Mouse (Mus musculus) liver, postnatal 0 days (tissue): ENCODE results near the gene Rasgef1b. TPM values are rescaled to one million over a fixed set of nuclear protein-coding genes. Genes with fewer than 3 reads are reported as not detected.

Source experiments
- ATAC-seq: fragments of 200-750 bp; cut with Nextera tagmentation; 2 replicates; pipeline ENCODE4 v1.8.0; 2017; ENCODE audit warnings: mild to moderate bottlenecking, moderate library complexity
- DNase-seq: peaks from one replicate; pipeline ENCODE4 v3.0.0-alpha.2; 2016
- H3K27ac ChIP-seq: fragments of 300-500 bp; sonication (generic); 2 replicates; pipeline ENCODE4 v1.5.1; 2014; ENCODE audit warnings: antibody characterized with exemption, moderate library complexity, mild to moderate bottlenecking, low read depth
- H3K27me3 ChIP-seq: fragments of 300-500 bp; sonication (generic); 2 replicates; pipeline ENCODE4 v1.6.1; 2014; ENCODE audit warnings: low read length, control low read depth, mixed read lengths; ENCODE audit not compliant: insufficient read depth
- H3K36me3 ChIP-seq: fragments of 300-500 bp; sonication (generic); replicated peaks from 2 replicates; pipeline ENCODE4 v1.6.1; 2014; ENCODE audit warnings: mild to moderate bottlenecking, control low read depth, low read length, moderate library complexity, mixed read lengths; ENCODE audit not compliant: insufficient read depth
- H3K4me1 ChIP-seq: fragments of 300-500 bp; sonication (generic); 2 replicates; pipeline ENCODE4 v1.6.1; 2014; ENCODE audit warnings: antibody characterized with exemption, mild to moderate bottlenecking, control low read depth; ENCODE audit not compliant: insufficient read depth
- H3K4me2 ChIP-seq: fragments of 300-500 bp; sonication (generic); 2 replicates; pipeline ENCODE4 v1.6.1; 2014; ENCODE audit warnings: low read depth, mild to moderate bottlenecking, low read length, moderate library complexity, mixed read lengths
- H3K4me3 ChIP-seq: fragments of 300-500 bp; sonication (generic); 2 replicates; pipeline ENCODE4 v1.5.1; 2014; ENCODE audit warnings: low read depth, low read length
- H3K9ac ChIP-seq: fragments of 300-500 bp; sonication (generic); replicated peaks from 2 replicates; pipeline ENCODE4 v1.6.1; 2014; ENCODE audit warnings: mild to moderate bottlenecking, moderate library complexity
- H3K9me3 ChIP-seq: fragments of 300-500 bp; sonication (generic); 2 replicates; pipeline ENCODE4 v1.6.1; 2016; ENCODE audit warnings: mild to moderate bottlenecking, control low read depth, low read length, mixed read lengths
- CTCF ChIP-seq: sonication (generic); IDR thresholded peaks from 2 replicates; pipeline ENCODE4 v1.5.1; 2016; ENCODE audit warnings: antibody characterized with exemption, low read depth
- EP300 ChIP-seq: IDR thresholded peaks from 2 replicates; pipeline ENCODE4 v1.6.1; 2016; ENCODE audit warnings: antibody characterized with exemption, low read depth, mild to moderate bottlenecking
- whole genome bisulfite sequencing: fragments of 180-500 bp; shearing (Covaris S2); extraction: QIAGEN DNeasy Blood & Tissue Kit; methylation state at CpG from one replicate; pipeline ENCODE4 v1.1.7; 2014; ENCODE audit not compliant: insufficient replicate concordance; 5-methylcytosine and 5-hydroxymethylcytosine counted together
- polyA plus RNA-seq: library from polyadenylated mRNA; unstranded; fragments of >200 nt; fragmentation: Nextera tagmentation; extraction: Ambion mirVana; gene quantifications from 2 replicates; pipeline ENCODE4 v1.2.1, GENCODE M21; 2015

Gene Rasgef1b
- polyA plus RNA-seq, 1 experiment from 2014 or later, result 11.8 TPM

DNA sequence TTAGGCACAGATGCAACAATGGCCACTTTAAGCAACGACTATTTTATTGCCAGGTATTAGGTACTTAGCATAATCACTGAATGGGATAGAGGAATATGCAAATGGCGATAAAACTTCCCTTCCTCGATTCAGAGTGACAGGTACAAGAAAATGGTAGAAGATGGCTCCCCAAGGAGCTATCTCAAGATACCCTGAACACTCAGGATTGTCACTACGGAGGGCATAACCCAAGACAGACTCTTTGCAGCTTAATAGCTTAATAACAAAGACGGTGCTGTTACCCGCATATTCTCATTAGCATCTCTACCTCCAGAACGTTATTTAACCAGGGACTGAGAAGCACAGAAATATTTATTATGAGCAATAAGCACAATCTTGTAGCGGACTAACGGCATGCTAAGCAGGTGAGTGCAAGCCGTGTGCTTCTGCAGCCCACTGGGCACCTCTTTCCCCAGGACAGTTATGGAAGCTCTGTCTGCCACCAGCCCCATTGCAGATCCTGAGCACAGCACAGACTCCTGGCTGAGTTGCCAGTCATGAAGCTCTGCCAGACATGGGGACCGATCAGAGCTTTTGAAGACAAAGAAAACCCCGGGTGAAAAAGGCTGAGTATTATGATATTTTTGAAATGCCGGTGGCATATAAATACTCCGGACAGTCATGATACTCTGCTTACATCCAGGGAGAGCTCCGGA, 122.6 kb downstream of the Rasgef1b start:
- no peak for TF ChIP-seq CTCF
- TF ChIP-seq EP300, result no peak
- Histone ChIP-seq H3K9ac (no peak overlapping the region), H3K27me3 (peaks cover 8% of the 10 kb centered on the region; the same call in 1 of the 2 replicates), H3K4me1 (no peaks in the 10 kb centered on the region), H3K27ac (no peak overlapping the region), H3K36me3 (no peaks in the 10 kb centered on the region), H3K4me3 (no peak overlapping the region), H3K4me2 (no peak overlapping the region), H3K9me3 (no peaks in the 10 kb centered on the region)
- DNase-seq (no peak), ATAC-seq (no peak)
- WGBS, result 77% methylated on average over 15 of the region's 15 CpGs

- Histone ChIP-seq H3K9ac (no peak overlapping the region), H3K9me3 (no peaks in the 10 kb centered on the region), H3K36me3 (no peaks in the 10 kb centered on the region), H3K27ac (no peak overlapping the region), H3K4me2 (no peak overlapping the region), H3K27me3 (no peaks in the 10 kb centered on the region), H3K4me1 (no peaks in the 10 kb centered on the region), H3K4me3 (no peak overlapping the region)
- ATAC-seq, result no peak
- no peak for TF ChIP-seq EP300
- TF ChIP-seq CTCF, result no peak
- DNase-seq, result no peak
- WGBS, result 55% methylated on average over 10 of the region's 10 CpGs
These were observed 126.4 kb downstream of the Rasgef1b start for GRCm38 (mm10) chr5:99602244-99603023.

- Histone ChIP-seq H3K4me3 (no peak overlapping the region), H3K36me3 (no peaks in the 10 kb centered on the region), H3K4me1 (no peaks in the 10 kb centered on the region), H3K27me3 (no peaks in the 10 kb centered on the region), H3K4me2 (no peak overlapping the region), H3K9me3 (no peaks in the 10 kb centered on the region), H3K9ac (no peak overlapping the region), H3K27ac (no peak overlapping the region)
- no peak for TF ChIP-seq EP300
- TF ChIP-seq CTCF, result no peak
- DNase-seq (no peak), ATAC-seq (no peak)
- 66% methylated on average over 11 of the region's 11 CpGs for WGBS
These were observed 129.5 kb downstream of the Rasgef1b start for GRCm38 (mm10) chr5:99599376-99599775.

DNA sequence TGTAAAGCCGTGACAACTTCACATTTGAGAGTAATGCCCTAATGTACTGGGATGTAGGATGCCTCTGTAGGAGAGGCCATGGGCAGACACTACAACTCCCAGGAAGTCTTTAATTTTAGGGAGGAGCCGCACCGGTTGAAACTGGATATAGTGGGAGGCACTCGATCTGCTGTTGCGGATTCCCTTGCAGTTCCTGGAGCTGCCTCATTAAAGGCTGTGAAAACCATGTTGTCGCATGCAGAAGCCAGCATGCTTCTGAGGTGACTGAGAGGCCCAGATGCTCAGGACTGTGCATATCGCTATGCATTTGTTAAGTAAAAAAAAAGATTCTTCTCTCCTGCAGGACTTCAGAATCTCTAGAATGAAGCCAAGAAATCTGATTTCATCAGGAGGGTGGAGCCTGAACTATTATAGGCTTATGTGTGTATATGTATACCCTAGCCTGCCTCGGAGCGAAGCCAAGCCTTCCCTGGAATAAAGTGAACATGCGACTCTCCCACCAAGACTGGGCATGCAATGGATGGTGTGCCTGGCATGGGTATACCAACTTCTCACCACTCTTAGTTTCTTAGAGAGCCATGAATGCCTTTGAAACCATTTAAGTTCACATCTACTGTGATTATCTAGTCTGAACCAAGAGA, 130.3 kb downstream of the Rasgef1b start:
- H3K4me1 ChIP-seq, result no peaks in the 10 kb centered on the region
- DNase-seq (no peak), ATAC-seq (no peak)
- no peak for TF ChIP-seq CTCF
- TF ChIP-seq EP300, result no peak
- H3K4me2 ChIP-seq, result no peak overlapping the region
- H3K9ac ChIP-seq, result no peak overlapping the region
- H3K9me3 ChIP-seq, result 0 out of 2 replicates have a peak, but pooled peaks cover 2% of the 10 kb centered on the region
- H3K27me3 ChIP-seq, result no peaks in the 10 kb centered on the region
- H3K4me3 ChIP-seq, result no peak overlapping the region
- no peak overlapping the region for H3K27ac ChIP-seq
- no peaks in the 10 kb centered on the region for H3K36me3 ChIP-seq
- WGBS, result 76% methylated on average over 10 of the region's 10 CpGs

DNA sequence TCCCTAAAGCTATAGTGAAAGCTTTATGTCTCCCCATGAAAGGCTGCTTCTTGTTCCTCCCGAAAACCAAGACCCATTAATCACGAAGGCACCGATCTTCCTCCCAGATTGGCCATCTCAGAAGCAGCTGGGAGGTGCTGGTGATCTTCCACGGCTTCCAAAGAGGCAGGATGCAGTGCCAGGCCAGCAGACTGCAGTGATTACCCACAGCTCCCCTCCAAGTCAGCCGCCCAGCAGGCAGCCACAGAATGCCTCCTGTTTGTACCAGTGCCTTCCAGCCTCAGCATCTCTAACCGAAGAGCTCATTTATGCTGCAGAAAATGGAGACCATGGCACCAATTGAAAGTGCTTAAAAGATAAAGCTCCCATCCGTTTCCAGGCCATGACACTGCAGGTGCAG, 131.2 kb downstream of the Rasgef1b start:
- Histone ChIP-seq H3K4me2 (no peak overlapping the region), H3K9me3 (0 out of 2 replicates have a peak, but pooled peaks cover 2% of the 10 kb centered on the region), H3K9ac (no peak overlapping the region), H3K27ac (no peak overlapping the region), H3K27me3 (no peaks in the 10 kb centered on the region), H3K36me3 (no peaks in the 10 kb centered on the region), H3K4me3 (no peak overlapping the region), H3K4me1 (no peaks in the 10 kb centered on the region)
- DNase-seq (no peak), ATAC-seq (no peak)
- TF ChIP-seq EP300 (no peak), CTCF (no peak)
- 54% methylated on average over 7 of the region's 7 CpGs for WGBS

DNA sequence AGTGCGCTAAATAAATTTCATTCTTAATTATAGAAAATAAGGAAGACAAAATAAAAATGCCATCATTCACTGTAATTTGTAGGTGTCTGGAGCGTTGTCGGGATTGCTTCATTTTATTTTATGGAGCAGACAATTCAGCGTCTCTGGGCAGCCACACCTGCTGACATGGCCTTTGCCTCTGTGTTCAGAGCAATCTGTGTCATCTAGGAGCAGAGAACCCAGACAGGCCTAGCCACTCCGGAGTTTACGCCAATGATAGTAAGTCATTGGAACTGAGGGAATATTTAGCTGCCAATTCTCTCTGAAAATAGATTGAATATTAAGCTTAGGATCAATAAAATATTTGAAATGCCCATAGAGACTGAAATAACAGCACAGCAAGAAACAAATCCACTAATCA, 137.5 kb downstream of the Rasgef1b start:
- TF ChIP-seq CTCF (no peak), EP300 (no peak)
- Histone ChIP-seq H3K36me3 (no peaks in the 10 kb centered on the region), H3K4me3 (no peak overlapping the region), H3K4me1 (no peaks in the 10 kb centered on the region), H3K4me2 (no peak overlapping the region), H3K9ac (no peak overlapping the region), H3K27ac (no peak overlapping the region), H3K27me3 (no peaks in the 10 kb centered on the region), H3K9me3 (0 out of 2 replicates have a peak, but pooled peaks cover 2% of the 10 kb centered on the region)
- WGBS, result 81% methylated on average over 6 of the region's 6 CpGs
- ATAC-seq (no peak), DNase-seq (no peak)
